Mouse (Mus musculus) ES-E14 (cell line): ENCODE measurements around the gene Chpf. TPM values are rescaled to one million over a fixed set of nuclear protein-coding genes. Genes with fewer than 3 reads are reported as not detected.

Source experiments
- DNase-seq: peaks from one replicate; pipeline ENCODE4 v3.0.0-alpha.2; 2013; ENCODE audit warnings: low read depth, low spot score
- H3K27ac ChIP-seq: 2 replicates; pipeline ENCODE4 v1.5.1; 2012; ENCODE audit warnings: low read depth, mild to moderate bottlenecking, low read length, moderate library complexity, mixed read lengths; ENCODE audit not compliant: poor library complexity, insufficient read depth, severe bottlenecking
- H3K36me3 ChIP-seq: 2 replicates; pipeline ENCODE4 v1.6.1; 2012; ENCODE audit warnings: mild to moderate bottlenecking, low read length, moderate library complexity, mixed read lengths; ENCODE audit not compliant: control insufficient read depth, poor library complexity, insufficient read depth, severe bottlenecking
- H3K4me1 ChIP-seq, 2 experiments: fragments of 150-350 bp in 1 of 2; sonication (generic) in 1 of 2; 2 replicates each; pipeline ENCODE4 v1.6.1; 2012; ENCODE audit warnings: low read length in 2 of 2, mild to moderate bottlenecking in 1 of 2, mixed read lengths in 1 of 2; ENCODE audit not compliant: control insufficient read depth in 2 of 2, insufficient read depth in 2 of 2, poor library complexity in 1 of 2
- H3K4me3 ChIP-seq, 2 experiments: fragments of 150-350 bp in 1 of 2; sonication (generic) in 1 of 2; 2 replicates each; pipeline ENCODE4 v1.5.1; 2012; ENCODE audit warnings: low read length in 2 of 2, low read depth in 1 of 2, mild to moderate bottlenecking in 1 of 2, mixed read lengths in 1 of 2; ENCODE audit not compliant: insufficient read depth in 1 of 2, poor library complexity in 1 of 2, severe bottlenecking in 1 of 2
- H3K9ac ChIP-seq: 2 replicates; pipeline ENCODE4 v1.6.1; 2012; ENCODE audit warnings: low read depth, mild to moderate bottlenecking, low read length, mixed read lengths; ENCODE audit not compliant: poor library complexity, insufficient read depth, severe bottlenecking
- H3K9me3 ChIP-seq: fragments of 150-350 bp; sonication (generic); 2 replicates; pipeline ENCODE4 v1.6.1; 2012; ENCODE audit warnings: low read depth, mild to moderate bottlenecking, low read length; ENCODE audit not compliant: control insufficient read depth, insufficient read depth
- CHD2 ChIP-seq: IDR thresholded peaks from 2 replicates; pipeline ENCODE4 v1.6.1; 2014; ENCODE audit warnings: mild to moderate bottlenecking, low read depth, low read length, inconsistent platforms
- HCFC1 ChIP-seq: IDR thresholded peaks from 2 replicates; pipeline ENCODE4 v1.6.1; 2012; ENCODE audit warnings: low read length, inconsistent platforms, borderline replicate concordance; ENCODE audit not compliant: insufficient read depth
- MAFK ChIP-seq: IDR thresholded peaks from 2 replicates; pipeline ENCODE4 v1.6.1; 2014; ENCODE audit warnings: mild to moderate bottlenecking, low read depth, low read length, inconsistent platforms; ENCODE audit not compliant: insufficient read depth
- ZC3H11A ChIP-seq: IDR thresholded peaks from 2 replicates; pipeline ENCODE4 v1.6.1; 2012; ENCODE audit warnings: low read depth, mild to moderate bottlenecking, inconsistent platforms, low read length, borderline replicate concordance
- ZNF384 ChIP-seq: IDR thresholded peaks from 2 replicates; pipeline ENCODE4 v1.6.1; 2012; ENCODE audit warnings: low read depth, low read length, inconsistent platforms
- in situ Hi-C, 2 experiments: fragments of 600-800 bp; cut with MboI; formaldehyde crosslinking; loops; one replicate each; pipeline ENCODE4 v1.15.1; 2025; ENCODE audit warnings: low sequenced_read_pairs in 2 of 2, inconsistent platforms in 1 of 2; ENCODE audit not compliant: unreplicated experiment in 2 of 2
- total RNA-seq: library from RNA; depleted of rRNA; stranded (reverse); fragments of 300-350 nt; gene quantifications from 2 replicates; pipeline ENCODE4 v1.2.3, GENCODE M21; 2012; rRNA removed

Chpf gene
- total RNA-seq = 43.5 and 80.3 TPM in 2 replicates

DNA sequence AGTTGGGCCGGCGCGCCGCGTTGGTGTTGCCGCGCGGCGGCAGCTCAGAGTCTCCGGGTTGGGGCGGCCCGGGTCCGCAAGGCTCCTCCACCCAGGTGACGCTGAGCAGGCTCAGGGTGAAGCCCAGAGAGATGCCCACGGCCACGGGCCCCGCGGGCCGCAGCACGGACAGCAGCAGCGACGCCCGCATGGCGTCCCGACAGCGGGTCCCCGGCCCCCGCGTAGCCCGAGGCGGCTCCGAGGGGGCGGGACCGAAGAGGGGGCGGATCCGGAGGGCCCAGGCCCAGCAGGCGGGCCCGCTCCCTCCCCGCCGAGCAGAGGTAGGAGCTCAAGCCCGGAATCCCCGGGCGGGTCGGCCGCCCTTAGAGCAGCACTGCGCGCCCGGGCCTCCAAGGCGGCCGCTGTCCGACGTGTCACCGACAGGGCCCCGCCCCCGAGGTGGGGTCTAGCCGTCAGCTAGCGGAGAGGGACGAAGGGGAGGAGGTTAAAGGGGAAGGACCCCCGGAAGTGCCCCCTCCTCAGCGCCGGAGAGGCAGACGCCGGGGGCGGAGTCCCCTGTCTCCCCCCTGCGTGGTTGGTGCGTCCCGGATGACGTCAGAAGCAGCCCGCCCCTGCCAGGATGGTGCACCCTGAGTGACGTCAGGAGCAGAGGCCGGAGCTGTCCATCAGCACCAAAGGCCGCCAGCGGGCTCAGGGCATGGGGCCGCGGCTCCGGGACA is at the start of gene Chpf, which contains the start of gene Tmem198:
Chpf (minus strand) TSS at position 392 of the 719 bp plus-strand sequence.
Tmem198 (plus strand) TSS at position 617 of the 719 bp plus-strand sequence.
- in situ Hi-C loops = no loop called here
- no peak within 1 kb of the TSS for H3K27ac ChIP-seq
- TF ChIP-seq ZC3H11A = no peak
- TF ChIP-seq ZNF384 = no peak
- TF ChIP-seq CHD2 = no peak
- TF ChIP-seq HCFC1 = no peak
- no peak for TF ChIP-seq MAFK

DNA sequence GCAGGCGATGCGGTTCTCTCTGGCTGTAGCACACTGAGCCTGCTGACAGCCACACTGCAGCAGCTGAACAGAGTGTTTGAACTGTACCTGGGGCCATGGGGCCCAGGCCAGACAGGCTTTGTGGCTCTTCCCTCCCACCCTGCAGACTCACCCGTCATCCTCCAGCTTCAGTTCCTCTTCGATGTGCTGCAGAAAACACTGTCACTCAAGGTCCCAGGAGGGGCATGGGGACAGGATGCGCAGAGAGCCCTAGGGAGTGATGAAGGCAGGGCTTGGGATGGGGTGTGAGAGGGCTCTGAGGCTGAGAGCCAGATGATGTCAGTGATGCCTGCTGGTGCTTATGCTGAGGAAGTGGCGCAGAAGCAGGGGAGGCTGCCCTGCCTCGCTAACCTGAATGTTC is 45.6 kb upstream of the Chpf start:
- no peaks in the 10 kb centered on the region; a peak in 1 of 4 replicates for H3K4me1 ChIP-seq
- no peak for DNase-seq
- in situ Hi-C loops = no loop called here
- no peak overlapping the region for H3K27ac ChIP-seq
- peaks cover 18% of the 10 kb centered on the region for H3K36me3 ChIP-seq
- no peak overlapping the region for H3K4me3 ChIP-seq
- no peak overlapping the region for H3K9ac ChIP-seq
- no peaks in the 10 kb centered on the region for H3K9me3 ChIP-seq
- TF ChIP-seq HCFC1 (no peak), ZC3H11A (no peak), ZNF384 (no peak), CHD2 (no peak), MAFK (no peak)

More for the DNA sequence above, at the start of gene Chpf, which contains the start of gene Tmem198:
- no peaks in the 10 kb centered on the region for H3K9me3 ChIP-seq
- DNase-seq = peak; percentile 94
- peak within 1 kb of the TSS; percentile 63 to 84 for H3K4me3 ChIP-seq
- H3K4me1 ChIP-seq = peaks cover 4 to 8% of the 10 kb centered on the region in 2 experiments; a peak in 2 of 4 replicates
- peaks cover 24% of the 10 kb centered on the region for H3K36me3 ChIP-seq
- H3K9ac ChIP-seq = peak within 1 kb of the TSS; percentile 83

DNA sequence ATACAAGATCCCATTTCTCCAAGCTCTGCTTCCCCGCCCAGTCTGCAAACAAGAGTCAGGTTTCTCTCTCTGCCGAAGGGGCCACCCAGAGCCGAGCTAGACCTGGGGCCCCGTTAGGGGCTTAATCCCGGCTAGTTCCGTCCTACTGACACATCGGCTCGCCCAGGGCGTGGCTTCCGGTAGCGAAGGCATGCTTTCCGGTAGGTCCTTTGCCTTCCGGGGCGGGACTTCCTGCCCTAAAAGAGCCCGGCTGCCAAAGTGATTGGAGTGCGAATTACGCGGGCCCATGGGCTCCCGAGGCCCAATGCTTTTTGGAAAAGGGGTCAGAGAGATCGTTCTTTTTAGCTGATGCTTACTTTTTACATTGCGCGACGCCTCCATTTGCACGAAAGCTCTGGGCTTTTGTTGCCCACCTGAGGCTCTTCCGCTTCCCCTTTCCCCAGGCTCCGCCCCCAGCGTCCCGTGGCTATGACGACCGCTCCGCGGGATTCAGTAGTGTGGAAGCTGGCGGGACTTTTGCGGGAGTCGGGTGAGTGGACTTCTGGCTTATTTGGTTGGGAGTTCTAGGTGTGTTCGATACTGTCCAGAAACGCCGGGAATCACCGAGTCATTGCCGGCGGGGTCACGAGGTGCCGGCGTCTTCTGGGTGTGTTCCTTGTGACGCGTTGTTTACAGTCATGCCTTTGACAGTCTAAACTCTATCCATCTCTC is 42.4 kb upstream of the Chpf start, which contains the start of gene Stk11ip:
Stk11ip (plus strand) TSS at position 209 of the 711 bp plus-strand sequence.
- Histone ChIP-seq H3K4me3 (peak within 1 kb of the TSS; percentile 94 to 96), H3K36me3 (no peaks in the 10 kb centered on the region), H3K9me3 (no peaks in the 10 kb centered on the region), H3K27ac (peak within 1 kb of the TSS; percentile 89), H3K9ac (peak within 1 kb of the TSS; percentile 88), H3K4me1 (peaks cover 0 to 8% of the 10 kb centered on the region in 2 experiments; a peak in 2 of 4 replicates)
- TF ChIP-seq MAFK = no peak
- TF ChIP-seq CHD2 = no peak
- TF ChIP-seq HCFC1 = no peak; the same call in 1 of the 2 replicates
- no peak for TF ChIP-seq ZNF384
- TF ChIP-seq ZC3H11A = no peak
- DNase-seq = peak; percentile 91
- in situ Hi-C loops = no loop called here

DNA sequence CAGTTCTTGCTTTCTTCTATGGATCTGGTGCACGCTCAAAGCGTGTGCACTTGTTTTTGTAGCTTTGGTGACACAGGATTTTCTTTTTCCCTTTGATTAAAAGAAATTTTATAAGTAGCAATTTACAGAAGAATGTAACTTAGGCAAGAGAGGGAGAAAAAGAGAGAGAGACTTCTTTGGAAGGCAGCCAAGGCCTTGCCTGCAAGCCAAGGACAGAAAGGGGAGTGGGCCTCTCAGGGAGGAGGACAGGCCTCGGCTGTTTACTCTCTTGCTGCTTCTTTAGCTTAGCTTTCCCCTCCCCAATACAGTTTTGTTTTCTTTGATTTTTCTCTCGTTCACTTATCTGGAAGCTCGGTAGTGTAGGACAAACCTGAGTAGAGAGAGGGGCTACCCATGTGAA is 40.5 kb upstream of the Chpf start:
- Histone ChIP-seq H3K9ac (no peak overlapping the region), H3K36me3 (no peaks in the 10 kb centered on the region), H3K4me3 (no peak overlapping the region), H3K27ac (no peak overlapping the region), H3K9me3 (no peaks in the 10 kb centered on the region), H3K4me1 (peaks cover 0 to 8% of the 10 kb centered on the region in 2 experiments; a peak in 2 of 4 replicates)
- no peak for DNase-seq
- TF ChIP-seq HCFC1 = no peak
- no peak for TF ChIP-seq MAFK
- TF ChIP-seq ZC3H11A = no peak
- no peak for TF ChIP-seq ZNF384
- no peak for TF ChIP-seq CHD2
- in situ Hi-C loops = no loop called here
